Mouse (Mus musculus) thymus, adult 2 months (tissue): ENCODE data around the gene Senp2. TPM values are rescaled to one million over a fixed set of nuclear protein-coding genes. Genes with fewer than 3 reads are reported as not detected.

Experiments
- DNase-seq: peaks from one replicate; pipeline ENCODE4 v3.0.0; 2021
- H3K27ac ChIP-seq: fragments of 200-500 bp; 2 replicates; pipeline ENCODE4 v1.5.1; 2012; ENCODE audit warnings: low read length, control low read depth; ENCODE audit not compliant: control insufficient read depth, insufficient read depth
- H3K27me3 ChIP-seq: fragments of 200-500 bp; 2 replicates; pipeline ENCODE4 v1.6.1; 2012; ENCODE audit warnings: mild to moderate bottlenecking, low read length, moderate library complexity, mixed read lengths; ENCODE audit not compliant: control insufficient read depth, insufficient read depth
- H3K36me3 ChIP-seq: fragments of 200-500 bp; 2 replicates; pipeline ENCODE4 v1.6.1; 2012; ENCODE audit warnings: mild to moderate bottlenecking, low read length, moderate library complexity; ENCODE audit not compliant: control insufficient read depth, insufficient read depth
- H3K4me1 ChIP-seq: fragments of 200-500 bp; replicated peaks from 2 replicates; pipeline ENCODE4 v1.6.1; 2012; ENCODE audit warnings: low read length; ENCODE audit not compliant: control insufficient read depth, insufficient read depth
- H3K4me3 ChIP-seq: fragments of 200-500 bp; 2 replicates; pipeline ENCODE4 v1.5.1; 2012; ENCODE audit warnings: mild to moderate bottlenecking, low read length, control low read depth, moderate library complexity; ENCODE audit not compliant: control insufficient read depth, insufficient read depth
- CTCF ChIP-seq: fragments of 200-500 bp; IDR thresholded peaks from 2 replicates; pipeline ENCODE4 v1.5.1; 2012; ENCODE audit warnings: mild to moderate bottlenecking, control low read depth, low read length, moderate library complexity, borderline replicate concordance; ENCODE audit not compliant: control insufficient read depth, poor library complexity, insufficient read depth; ENCODE audit errors: extremely low read depth
- POLR2A ChIP-seq: fragments of 200-500 bp; IDR thresholded peaks from 2 replicates; pipeline ENCODE4 v1.6.1; 2012; ENCODE audit warnings: mild to moderate bottlenecking, low read length, control low read depth, moderate library complexity; ENCODE audit not compliant: control insufficient read depth, poor library complexity, insufficient read depth; ENCODE audit errors: extremely low read depth
- WGBS: fragments of 180-500 bp; shearing (Covaris S2); methylation state at CpG from one replicate; pipeline ENCODE4 v1.1.7; 2018; 5-methylcytosine and 5-hydroxymethylcytosine counted together
- polyA plus RNA-seq: library from polyadenylated mRNA; depleted of rRNA; stranded (reverse); fragments of >200 nt; gene quantifications from 2 replicates; pipeline ENCODE4 v1.2.3, GENCODE M21; 2012

Senp2 gene
- polyA plus RNA-seq, 1 experiment, result 21.6 TPM

- WGBS, result under 1% methylated on average over 51 of the region's 51 CpGs
- Histone ChIP-seq H3K27me3 (no peaks in the 10 kb centered on the region), H3K4me1 (peaks cover 5% of the 10 kb centered on the region), H3K27ac (no peak overlapping the region), H3K4me3 (peak overlapping the region; percentile 98), H3K36me3 (peaks cover 3% of the 10 kb centered on the region; the same call in 1 of the 2 replicates)
- no peak for DNase-seq
- TF ChIP-seq CTCF, result no peak
- no peak for TF ChIP-seq POLR2A
These were observed 312 bp downstream of the Senp2 start for GRCm38 (mm10) chr16:22009596-22009995.

- Histone ChIP-seq H3K27ac (no peak overlapping the region), H3K36me3 (peaks cover 26% of the 10 kb centered on the region), H3K4me3 (no peak overlapping the region), H3K4me1 (peaks cover 3% of the 10 kb centered on the region), H3K27me3 (no peaks in the 10 kb centered on the region)
- WGBS, result 90% methylated on average over 1 of the region's 1 CpGs
- DNase-seq, result no peak
- no peak for TF ChIP-seq CTCF
- TF ChIP-seq POLR2A, result no peak
These were observed 6.3 kb downstream of the Senp2 start for GRCm38 (mm10) chr16:22015569-22015968.

GRCm38 (mm10) chr16:22022122-22022521, 12.8 kb downstream of the Senp2 start:
- H3K27ac ChIP-seq, result no peak overlapping the region
- no peaks in the 10 kb centered on the region for H3K4me1 ChIP-seq
- no peak overlapping the region for H3K4me3 ChIP-seq
- no peaks in the 10 kb centered on the region for H3K27me3 ChIP-seq
- 95% methylated on average over 2 of the region's 2 CpGs for WGBS
- TF ChIP-seq CTCF (no peak), POLR2A (no peak)
- peak; percentile 38 for DNase-seq
- H3K36me3 ChIP-seq, result peaks cover 52% of the 10 kb centered on the region

- Histone ChIP-seq H3K27ac (no peak overlapping the region), H3K4me3 (no peak overlapping the region), H3K36me3 (peaks cover 63% of the 10 kb centered on the region), H3K27me3 (no peaks in the 10 kb centered on the region), H3K4me1 (no peaks in the 10 kb centered on the region)
- 96% methylated on average over 5 of the region's 5 CpGs for WGBS
- no peak for TF ChIP-seq CTCF
- no peak for TF ChIP-seq POLR2A
- no peak for DNase-seq
These were observed 18.2 kb downstream of the Senp2 start for GRCm38 (mm10) chr16:22027474-22027873.

- Histone ChIP-seq H3K4me3 (no peak overlapping the region), H3K4me1 (no peaks in the 10 kb centered on the region), H3K27me3 (no peaks in the 10 kb centered on the region), H3K27ac (no peak overlapping the region), H3K36me3 (peaks cover 48% of the 10 kb centered on the region)
- 92% methylated on average over 10 of the region's 10 CpGs for WGBS
- DNase-seq, result no peak
- TF ChIP-seq POLR2A, result no peak
- no peak for TF ChIP-seq CTCF
These were observed 29.3 kb downstream of the Senp2 start for GRCm38 (mm10) chr16:22038554-22038953.

- peaks cover 59% of the 10 kb centered on the region for H3K36me3 ChIP-seq
- H3K27me3 ChIP-seq, result no peaks in the 10 kb centered on the region
- no peak overlapping the region for H3K4me3 ChIP-seq
- no peak for DNase-seq
- H3K27ac ChIP-seq, result no peak overlapping the region
- TF ChIP-seq CTCF (no peak), POLR2A (no peak)
- WGBS, result 100% methylated on average over 1 of the region's 1 CpGs
- H3K4me1 ChIP-seq, result no peaks in the 10 kb centered on the region
These were observed 30.7 kb downstream of the Senp2 start for GRCm38 (mm10) chr16:22039978-22040377.

- H3K27me3 ChIP-seq, result no peaks in the 10 kb centered on the region
- H3K27ac ChIP-seq, result no peak overlapping the region
- WGBS, result 67% methylated on average over 4 of the region's 4 CpGs
- peaks cover 72% of the 10 kb centered on the region for H3K36me3 ChIP-seq
- H3K4me1 ChIP-seq, result no peaks in the 10 kb centered on the region
- DNase-seq, result no peak
- no peak overlapping the region for H3K4me3 ChIP-seq
- no peak for TF ChIP-seq POLR2A
- no peak for TF ChIP-seq CTCF
These were observed 34.5 kb downstream of the Senp2 start for GRCm38 (mm10) chr16:22043830-22044229.
